Mouse (Mus musculus): ENCODE measurements around the gene Stk4. TPM values are rescaled to one million over a fixed set of nuclear protein-coding genes. Genes with fewer than 3 reads are reported as not detected.

The Stk4 gene
- polyA plus RNA-seq, 1 experiment = 69.9 TPM

DNA sequence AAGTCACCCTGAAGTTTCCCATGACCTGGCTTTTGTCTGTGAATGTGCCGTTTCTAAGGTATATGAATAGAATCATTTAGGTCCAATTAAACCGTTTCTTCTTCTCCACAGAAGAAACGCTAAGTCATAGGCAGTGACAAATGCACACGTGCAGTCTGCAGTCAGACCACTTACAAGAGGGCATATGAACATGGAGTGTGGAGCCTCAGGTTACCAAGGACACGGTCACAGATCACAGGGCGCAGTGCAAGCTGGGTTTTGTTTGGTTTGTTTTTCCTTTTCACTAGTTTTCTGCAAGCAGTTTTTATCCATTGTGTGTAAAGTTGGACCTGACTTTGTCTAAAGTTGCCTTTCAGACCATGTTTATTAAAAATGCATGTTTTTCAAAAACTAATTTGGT is 73.9 kb downstream of the Stk4 start:
- Histone ChIP-seq H3K27ac (ENCODE audit: insufficient read depth, low read depth, low read length) (no peak overlapping the region), H3K4me1 (ENCODE audit: control insufficient read depth, insufficient read depth, low read length) (no peaks in the 10 kb centered on the region), H3K4me3 (ENCODE audit: insufficient read depth, low read length) (no peak overlapping the region)
- no peak for TF ChIP-seq POLR2A (IDR thresholded peaks at IDR 0.05; ENCODE audit: borderline replicate concordance, low read depth, low read length)
- no peak for TF ChIP-seq CTCF (IDR thresholded peaks at IDR 0.05; ENCODE audit: low read depth, low read length)

DNA sequence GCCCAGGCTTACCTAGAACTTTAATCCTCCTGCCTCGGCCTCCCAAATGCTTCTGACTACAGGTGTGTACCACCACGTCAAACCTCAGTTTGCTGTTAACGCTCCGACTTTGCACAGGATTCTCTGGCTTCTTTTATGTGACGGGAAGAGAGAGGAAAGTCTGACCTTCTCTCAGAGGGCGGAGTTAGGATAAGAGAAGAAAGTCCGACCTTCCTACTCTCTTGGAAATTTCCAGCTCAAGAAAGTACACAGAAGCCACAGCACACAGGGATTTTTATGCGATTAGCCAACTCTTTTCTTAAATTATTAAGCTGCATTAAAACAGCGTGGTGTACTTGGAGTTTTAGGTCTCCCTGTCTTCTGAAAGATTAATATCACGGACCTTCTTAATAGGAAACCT is 74.4 kb downstream of the Stk4 start:
- TF ChIP-seq CTCF (IDR thresholded peaks at IDR 0.05; ENCODE audit: low read depth, low read length) = no peak
- no peak for TF ChIP-seq POLR2A (IDR thresholded peaks at IDR 0.05; ENCODE audit: borderline replicate concordance, low read depth, low read length)
- no peak overlapping the region for H3K27ac ChIP-seq (ENCODE audit: insufficient read depth, low read depth, low read length)
- no peak overlapping the region for H3K4me3 ChIP-seq (ENCODE audit: insufficient read depth, low read length)
- H3K4me1 ChIP-seq (ENCODE audit: control insufficient read depth, insufficient read depth, low read length) = no peaks in the 10 kb centered on the region

DNA sequence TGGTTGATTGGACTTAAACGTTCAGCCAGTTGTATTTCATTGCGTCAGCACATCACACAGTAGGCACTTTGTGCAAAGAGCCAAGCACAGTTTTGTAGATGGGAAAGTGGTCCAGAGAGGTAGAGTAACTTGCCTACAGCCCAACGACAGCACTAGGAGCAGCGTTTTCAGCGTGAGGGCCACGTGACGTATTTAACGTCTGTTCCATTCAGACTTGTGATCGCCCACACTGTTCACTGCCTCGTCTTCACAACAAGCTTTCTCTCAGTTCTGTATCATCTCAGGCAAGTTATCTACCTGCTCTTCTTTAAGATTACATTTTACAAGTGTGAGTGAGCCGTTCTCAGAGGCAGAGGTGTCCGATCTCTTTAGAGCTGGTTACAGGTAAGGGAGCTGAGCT is 76.4 kb downstream of the Stk4 start:
- Histone ChIP-seq H3K27ac (ENCODE audit: insufficient read depth, low read depth, low read length) (no peak overlapping the region), H3K4me3 (ENCODE audit: insufficient read depth, low read length) (no peak overlapping the region), H3K4me1 (ENCODE audit: control insufficient read depth, insufficient read depth, low read length) (no peaks in the 10 kb centered on the region)
- TF ChIP-seq POLR2A (IDR thresholded peaks at IDR 0.05; ENCODE audit: borderline replicate concordance, low read depth, low read length) = no peak
- no peak for TF ChIP-seq CTCF (IDR thresholded peaks at IDR 0.05; ENCODE audit: low read depth, low read length)

DNA sequence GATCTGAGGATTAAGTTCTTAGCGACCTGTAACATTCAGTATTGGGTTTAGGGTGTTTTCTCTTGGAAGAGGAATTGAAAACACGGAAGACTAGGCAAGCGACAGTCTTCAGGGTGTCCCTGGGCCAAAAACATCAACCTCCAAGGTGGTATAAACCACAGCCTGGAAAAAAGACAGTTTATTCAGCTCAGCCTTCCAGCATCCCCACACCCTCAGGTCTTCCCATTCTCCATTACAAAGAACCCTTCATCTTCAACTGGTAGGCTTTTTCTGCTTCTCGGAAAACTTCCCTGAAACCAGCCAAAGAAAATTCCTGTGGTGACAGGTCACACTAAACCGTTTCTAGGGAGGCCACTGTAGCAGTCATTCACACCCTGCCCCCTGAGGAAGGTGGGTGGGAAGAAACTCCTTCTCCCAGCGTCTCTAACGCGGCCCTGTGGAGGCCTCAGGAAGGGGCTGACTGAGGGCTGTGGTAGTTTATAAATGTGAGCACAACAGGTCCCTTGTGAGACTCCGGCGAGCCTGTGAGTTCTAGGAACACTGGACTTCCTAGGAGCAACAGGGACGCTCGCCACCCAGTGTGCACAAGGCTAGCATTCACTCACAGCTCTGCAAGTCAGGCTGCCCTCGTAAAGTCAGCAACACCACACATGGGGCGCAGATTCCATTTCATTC is 80.1 kb downstream of the Stk4 start:
- H3K4me1 ChIP-seq (ENCODE audit: control insufficient read depth, insufficient read depth, low read length) = no peaks in the 10 kb centered on the region
- no peak overlapping the region for H3K27ac ChIP-seq (ENCODE audit: insufficient read depth, low read depth, low read length)
- H3K4me3 ChIP-seq (ENCODE audit: insufficient read depth, low read length) = no peak overlapping the region
- no peak for TF ChIP-seq POLR2A (IDR thresholded peaks at IDR 0.05; ENCODE audit: borderline replicate concordance, low read depth, low read length)
- no peak for TF ChIP-seq CTCF (IDR thresholded peaks at IDR 0.05; ENCODE audit: low read depth, low read length)

DNA sequence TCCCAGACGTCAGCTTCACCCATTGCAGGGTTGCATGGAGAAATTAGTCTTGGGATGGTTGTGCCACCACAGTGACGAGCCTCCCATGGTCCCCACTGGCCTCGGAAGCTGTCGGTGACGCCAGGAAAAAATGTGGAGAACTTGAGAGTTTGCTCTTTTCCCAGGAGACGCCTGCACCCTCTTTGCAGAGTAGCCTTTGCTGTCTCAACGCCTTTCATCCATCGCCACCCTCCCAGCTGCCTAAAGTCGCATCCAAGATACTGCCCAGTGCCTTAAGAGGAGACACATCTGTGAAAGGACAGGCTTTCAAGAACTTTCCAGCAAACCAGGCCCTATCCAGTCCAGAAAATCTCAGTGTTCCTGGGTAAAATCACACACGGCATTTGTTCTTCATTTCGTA is 82.2 kb downstream of the Stk4 start:
- TF ChIP-seq POLR2A (IDR thresholded peaks at IDR 0.05; ENCODE audit: borderline replicate concordance, low read depth, low read length) (no peak), CTCF (IDR thresholded peaks at IDR 0.05; ENCODE audit: low read depth, low read length) (no peak)
- H3K4me3 ChIP-seq (ENCODE audit: insufficient read depth, low read length) = no peak overlapping the region
- H3K4me1 ChIP-seq (ENCODE audit: control insufficient read depth, insufficient read depth, low read length) = no peaks in the 10 kb centered on the region
- no peak overlapping the region for H3K27ac ChIP-seq (ENCODE audit: insufficient read depth, low read depth, low read length)

DNA sequence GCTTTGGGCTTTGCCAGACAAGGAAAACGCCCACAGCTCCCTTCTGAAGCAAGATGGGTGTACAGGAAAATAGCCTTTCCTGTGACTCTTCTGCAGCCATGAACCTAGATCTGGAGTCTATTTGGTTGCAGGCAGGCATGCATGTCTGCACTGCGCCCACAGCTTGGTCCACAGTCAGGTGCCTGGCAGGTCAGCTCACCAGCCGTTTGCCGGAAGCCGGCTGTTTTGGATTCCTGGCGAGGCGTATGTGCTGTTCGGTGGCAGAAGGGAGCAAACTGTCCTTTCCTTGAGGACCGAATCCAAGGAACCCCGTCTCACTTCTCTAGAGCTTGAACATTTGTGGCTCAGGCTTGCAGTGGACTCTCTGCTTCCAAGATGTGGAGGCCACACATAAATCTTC is 83.9 kb downstream of the Stk4 start:
- no peak overlapping the region for H3K27ac ChIP-seq (ENCODE audit: insufficient read depth, low read depth, low read length)
- no peak overlapping the region for H3K4me3 ChIP-seq (ENCODE audit: insufficient read depth, low read length)
- no peaks in the 10 kb centered on the region for H3K4me1 ChIP-seq (ENCODE audit: control insufficient read depth, insufficient read depth, low read length)
- TF ChIP-seq CTCF (IDR thresholded peaks at IDR 0.05; ENCODE audit: low read depth, low read length) = no peak
- no peak for TF ChIP-seq POLR2A (IDR thresholded peaks at IDR 0.05; ENCODE audit: borderline replicate concordance, low read depth, low read length)

DNA sequence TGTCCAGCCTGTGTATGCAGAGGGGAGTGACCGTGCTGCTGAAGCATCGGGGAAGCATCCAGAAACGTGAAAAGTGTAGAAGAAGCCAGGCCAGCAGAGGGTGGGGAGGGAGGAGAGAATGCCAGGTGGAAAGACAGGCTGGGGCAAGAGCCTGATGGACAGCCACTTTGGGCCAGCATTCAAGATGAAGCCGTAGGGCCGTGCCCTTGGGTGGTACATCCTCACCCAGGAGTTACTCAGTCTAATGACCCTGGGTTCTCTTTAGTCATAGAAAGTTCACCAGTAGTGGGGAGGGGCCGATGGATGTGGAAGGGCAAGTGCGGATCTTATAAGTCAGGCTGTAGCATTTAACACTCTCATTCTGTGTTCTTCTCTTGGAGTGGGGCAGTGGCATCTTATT is 86.0 kb downstream of the Stk4 start:
- Histone ChIP-seq H3K27ac (ENCODE audit: insufficient read depth, low read depth, low read length) (no peak overlapping the region), H3K4me1 (ENCODE audit: control insufficient read depth, insufficient read depth, low read length) (no peaks in the 10 kb centered on the region), H3K4me3 (ENCODE audit: insufficient read depth, low read length) (no peak overlapping the region)
- no peak for TF ChIP-seq POLR2A (IDR thresholded peaks at IDR 0.05; ENCODE audit: borderline replicate concordance, low read depth, low read length)
- TF ChIP-seq CTCF (IDR thresholded peaks at IDR 0.05; ENCODE audit: low read depth, low read length) = no peak

DNA sequence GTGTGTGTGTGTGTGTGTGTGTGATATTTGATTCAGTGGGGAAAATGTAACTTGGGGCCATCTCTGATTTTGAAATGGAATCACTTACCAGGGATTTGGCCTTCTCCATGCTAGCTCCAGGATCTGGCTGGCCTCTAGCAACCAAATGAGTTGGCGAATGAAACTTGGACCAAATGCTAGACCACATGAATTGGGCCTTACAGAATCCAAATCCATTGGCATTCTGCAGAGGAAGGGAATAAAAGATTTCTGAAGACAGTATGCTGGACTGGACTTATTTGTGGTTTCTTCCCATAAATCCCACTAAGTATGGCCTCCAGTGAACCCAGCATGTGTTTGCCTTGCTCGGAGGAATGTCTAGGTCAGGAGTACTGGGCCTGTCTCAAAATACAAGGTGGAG is 88.7 kb downstream of the Stk4 start:
- TF ChIP-seq CTCF (IDR thresholded peaks at IDR 0.05; ENCODE audit: low read depth, low read length) (no peak), POLR2A (IDR thresholded peaks at IDR 0.05; ENCODE audit: borderline replicate concordance, low read depth, low read length) (no peak)
- Histone ChIP-seq H3K27ac (ENCODE audit: insufficient read depth, low read depth, low read length) (no peak overlapping the region), H3K4me3 (ENCODE audit: insufficient read depth, low read length) (no peak overlapping the region), H3K4me1 (ENCODE audit: control insufficient read depth, insufficient read depth, low read length) (no peaks in the 10 kb centered on the region)

DNA sequence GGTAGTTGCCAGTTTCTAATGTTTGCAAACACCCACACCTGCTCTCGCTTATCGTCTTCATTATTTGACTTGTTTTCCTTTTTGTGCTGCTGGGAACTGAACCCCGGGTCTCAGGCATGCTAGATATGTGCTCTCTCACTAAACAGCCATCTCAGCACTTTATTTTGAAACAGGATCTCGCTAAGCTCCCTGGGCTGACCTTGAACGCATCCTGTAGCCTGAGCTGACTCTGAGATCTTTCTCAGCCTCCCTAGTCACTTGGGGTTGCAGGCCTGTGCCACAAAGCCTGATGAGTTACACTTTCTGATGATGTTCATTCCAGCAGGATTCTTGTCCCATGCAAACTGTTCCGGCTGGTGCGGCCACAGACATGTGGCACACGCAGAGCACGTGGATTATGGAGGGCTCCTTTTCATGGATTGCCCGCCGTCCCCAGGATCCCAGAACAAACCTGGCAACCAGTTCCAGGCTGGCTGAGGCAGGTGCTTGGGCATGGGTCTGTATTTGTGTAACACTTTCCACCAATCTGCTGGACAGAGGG is 91.5 kb downstream of the Stk4 start:
- Histone ChIP-seq H3K27ac (ENCODE audit: insufficient read depth, low read depth, low read length) (no peak overlapping the region), H3K4me1 (ENCODE audit: control insufficient read depth, insufficient read depth, low read length) (no peaks in the 10 kb centered on the region), H3K4me3 (ENCODE audit: insufficient read depth, low read length) (no peak overlapping the region)
- TF ChIP-seq CTCF (IDR thresholded peaks at IDR 0.05; ENCODE audit: low read depth, low read length) = no peak
- no peak for TF ChIP-seq POLR2A (IDR thresholded peaks at IDR 0.05; ENCODE audit: borderline replicate concordance, low read depth, low read length)

DNA sequence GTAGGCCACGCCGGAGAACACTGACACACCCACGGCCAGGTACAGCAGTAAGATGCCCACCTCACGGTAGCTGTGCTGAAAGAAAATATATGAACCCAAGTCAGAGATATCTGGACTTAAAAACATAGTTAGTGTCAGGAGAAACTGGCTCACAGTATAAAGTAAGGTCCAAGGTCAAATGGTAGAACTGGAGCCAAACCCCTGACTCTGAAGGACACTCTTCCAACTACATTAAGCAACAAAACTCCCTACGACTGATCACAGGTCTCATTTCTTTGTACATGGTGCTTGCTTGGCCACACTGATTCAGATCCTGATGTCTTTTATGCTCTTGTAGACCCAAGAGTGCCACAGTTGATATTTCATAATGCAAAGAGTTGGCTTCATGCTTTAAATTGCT is 94.8 kb downstream of the Stk4 start:
- no peak for TF ChIP-seq CTCF (IDR thresholded peaks at IDR 0.05; ENCODE audit: low read depth, low read length)
- TF ChIP-seq POLR2A (IDR thresholded peaks at IDR 0.05; ENCODE audit: borderline replicate concordance, low read depth, low read length) = no peak
- H3K27ac ChIP-seq (ENCODE audit: insufficient read depth, low read depth, low read length) = no peak overlapping the region
- H3K4me3 ChIP-seq (ENCODE audit: insufficient read depth, low read length) = no peak overlapping the region
- H3K4me1 ChIP-seq (ENCODE audit: control insufficient read depth, insufficient read depth, low read length) = no peaks in the 10 kb centered on the region
